Mouse (Mus musculus) naive thymus-derived CD4-positive, alpha-beta T cell, adult 5 months (primary cell): ENCODE measurements around the gene Fosb. TPM values are rescaled to one million over a fixed set of nuclear protein-coding genes. Genes with fewer than 3 reads are reported as not detected.

Experiments used
- polyA plus RNA-seq: library from polyadenylated mRNA; unstranded; fragments of 100-300 nt; shearing (Covaris generic); gene quantifications from one replicate; pipeline ENCODE4 v1.2.1, GENCODE M21; 2017

Gene Fosb
- 7.9 TPM for polyA plus RNA-seq

DNA sequence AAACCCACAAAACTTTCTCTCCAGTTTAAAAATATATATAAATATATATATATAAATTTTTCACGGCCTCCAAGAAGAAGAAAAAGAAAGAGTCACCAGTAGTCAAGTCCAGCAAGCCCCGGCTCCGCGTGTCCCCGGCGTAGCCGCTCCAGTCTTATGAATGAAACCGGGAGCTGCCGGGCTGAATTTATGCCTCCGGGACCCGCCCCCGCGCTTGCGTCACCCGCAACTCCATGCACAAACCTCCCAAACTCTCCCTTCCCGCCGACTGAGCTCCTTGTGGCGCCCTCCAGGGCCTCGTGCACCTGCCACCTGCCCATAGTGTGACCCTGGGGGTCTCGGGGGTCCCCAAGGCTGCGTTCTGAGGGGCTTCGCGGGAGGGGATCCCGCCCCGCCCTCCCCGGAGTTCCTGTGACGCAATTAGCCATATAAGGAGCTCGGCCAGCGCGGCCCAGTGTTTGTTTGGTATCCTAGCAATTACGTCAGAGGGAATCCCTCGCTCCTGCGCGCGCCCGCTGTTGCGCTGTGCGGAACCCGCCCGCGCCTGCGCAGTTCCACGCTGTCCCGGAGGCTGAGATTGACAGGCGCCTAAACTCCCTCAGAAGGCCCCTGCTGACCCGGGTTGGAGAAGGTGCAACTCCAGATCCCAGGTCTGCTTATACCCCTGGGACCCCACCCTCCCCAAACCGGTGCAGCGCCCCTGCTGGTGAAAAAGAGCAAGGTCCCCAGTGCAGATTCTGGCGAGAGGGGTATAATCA, at the start of gene Fosb:
Gene Fosb (minus strand): TSS at position 168 of the 758 bp plus-strand sequence.

DNA sequence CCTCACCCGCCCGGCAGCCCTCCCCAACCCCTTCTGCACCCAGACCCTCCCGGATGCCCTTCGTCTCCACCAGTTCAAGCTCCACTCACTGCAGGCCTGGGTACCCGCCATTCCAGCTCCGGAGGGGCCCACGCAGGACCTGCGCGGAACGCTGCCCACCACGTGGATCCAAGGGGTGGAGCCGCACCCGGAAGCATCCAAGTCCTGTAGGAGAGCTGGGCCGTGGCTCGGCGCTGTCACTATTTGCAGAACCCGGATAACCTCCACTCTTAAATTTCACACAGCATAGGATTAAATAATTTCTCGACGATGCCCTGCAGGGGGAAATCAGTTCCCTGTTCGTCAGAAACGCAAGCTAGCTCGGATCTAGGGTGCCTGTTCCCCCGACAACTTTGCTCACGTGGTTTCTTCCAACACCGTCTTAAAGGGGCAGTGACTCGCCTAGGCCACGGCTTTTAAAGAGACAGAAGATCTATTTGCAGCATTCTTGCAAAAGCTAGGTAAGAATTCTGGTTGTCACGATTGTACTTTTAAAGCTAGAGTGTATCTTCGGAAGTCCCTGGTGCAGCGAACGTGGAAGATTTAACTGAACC, 49.5 kb upstream of the Fosb start, which contains the start of the genes Cd3eap and Ppp1r13l:
Gene Cd3eap (minus strand): TSS at position 185 of the 593 bp plus-strand sequence.
Gene Ppp1r13l (plus strand): TSS at position 451 of the 593 bp plus-strand sequence.

GRCm38 (mm10) chr7:19344237-19344847, 34.5 kb upstream of the Fosb start, which contains the start of gene Ercc1:
Gene Ercc1 (plus strand): TSS chr7:19344778.

DNA sequence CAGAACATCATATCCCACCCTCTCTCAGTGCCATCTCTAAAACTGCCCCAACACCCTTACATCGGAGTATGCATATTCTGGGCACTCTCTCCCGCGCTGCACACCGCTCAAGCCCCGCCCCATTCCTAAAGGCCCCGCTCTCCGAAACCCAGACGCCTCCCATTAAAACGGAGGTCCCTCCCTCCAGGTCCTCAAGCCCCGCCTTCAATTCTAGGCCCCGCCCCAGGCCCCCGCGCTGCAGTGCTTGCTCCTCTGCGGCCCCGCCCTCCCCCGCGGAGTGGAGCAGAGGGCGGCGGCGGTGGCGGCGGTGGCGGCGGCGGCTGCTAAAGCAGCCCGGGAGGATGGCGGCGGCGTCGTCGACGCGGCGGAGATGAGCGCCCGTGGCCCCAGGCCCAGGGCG, 27.5 kb downstream of the Fosb start, which contains the start of gene Rtn2:
Gene Rtn2 (plus strand): TSS at position 240 of the 400 bp plus-strand sequence.

GRCm38 (mm10) chr7:19279581-19280114, 30.2 kb downstream of the Fosb start, which contains the start of gene Ppm1n:
Gene Ppm1n (minus strand): TSS chr7:19280064.

DNA sequence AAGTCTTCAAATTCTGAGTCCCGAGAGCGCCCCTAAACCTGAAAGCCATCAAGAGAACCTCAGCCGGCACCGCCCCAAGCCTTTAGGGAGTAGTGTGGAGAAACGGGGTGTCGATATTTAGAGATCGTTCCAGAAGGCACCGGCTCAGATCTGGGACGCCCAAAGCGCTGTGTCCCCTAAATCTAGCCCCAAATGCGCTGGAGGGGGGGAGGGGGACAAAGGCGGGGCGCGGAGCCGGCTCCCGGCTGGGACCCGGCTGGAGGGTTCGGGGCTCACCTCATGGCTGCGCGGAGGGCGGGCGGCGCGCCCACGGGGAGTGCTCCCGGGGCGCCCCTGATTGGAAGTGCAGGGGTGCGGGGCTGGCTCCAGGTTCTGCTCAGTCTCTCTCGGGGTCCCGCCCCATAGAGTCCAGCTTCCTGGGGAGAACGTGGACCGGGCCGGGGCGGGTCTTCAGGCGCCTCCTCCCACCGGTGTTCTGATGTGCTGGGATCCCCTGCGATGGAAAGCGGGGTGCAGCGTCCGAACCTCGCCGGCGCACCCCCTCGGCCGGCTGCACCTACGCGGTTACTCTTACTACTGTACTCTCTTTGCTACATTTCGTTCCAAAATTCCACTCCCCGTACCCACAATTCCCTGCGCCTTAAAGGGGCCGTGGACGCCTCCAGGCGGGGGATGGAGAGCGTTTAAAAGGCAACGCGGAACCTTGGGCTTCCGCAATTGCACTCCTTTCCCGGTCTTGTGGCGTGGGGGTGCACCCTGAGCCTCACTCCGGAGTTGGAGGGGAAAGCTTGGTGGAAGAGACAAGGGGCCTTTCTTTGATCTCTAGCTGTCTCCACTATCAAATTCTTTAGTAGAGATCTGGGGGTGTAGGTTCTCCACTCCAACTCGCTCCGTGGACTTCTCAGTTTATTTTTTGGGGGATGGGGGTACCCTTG, 38.3 kb downstream of the Fosb start, which contains the start of gene Vasp:
Gene Vasp (minus strand): TSS at position 580 of the 935 bp plus-strand sequence.

Other genes starting within 250 kb of the Fosb start
- not detected for gene Dmwd, start 233.8 kb downstream of the Fosb start, polyA plus RNA-seq
- not detected for gene Dmpk, start 226.2 kb downstream of the Fosb start, polyA plus RNA-seq
- gene Six5, start 215.5 kb downstream of the Fosb start, polyA plus RNA-seq = not detected
- gene Gm4969, start 191.7 kb downstream of the Fosb start, polyA plus RNA-seq = not detected
- 11.7 TPM for gene Fbxo46, start 190.2 kb downstream of the Fosb start, polyA plus RNA-seq
- gene Qpctl, start 160.8 kb downstream of the Fosb start, polyA plus RNA-seq = 11.9 TPM
- 31.4 TPM for gene Snrpd2, start 160.3 kb downstream of the Fosb start, polyA plus RNA-seq
- gene Gipr, start 143.9 kb downstream of the Fosb start, polyA plus RNA-seq = not detected
- 14.0 TPM for gene Eml2, start 133.6 kb downstream of the Fosb start, polyA plus RNA-seq
- 0.16 TPM for gene Gpr4, start 97.5 kb downstream of the Fosb start, polyA plus RNA-seq
- gene Opa3, start 81.7 kb downstream of the Fosb start, polyA plus RNA-seq = 47.3 TPM
- gene Vasp, start 38.2 kb downstream of the Fosb start, polyA plus RNA-seq = 193 TPM
- gene Ppm1n, start 30.0 kb downstream of the Fosb start, polyA plus RNA-seq = not detected
- not detected for gene Rtn2, start 27.4 kb downstream of the Fosb start, polyA plus RNA-seq
- gene Ercc1, start 34.7 kb upstream of the Fosb start, polyA plus RNA-seq = 67.3 TPM
- 9.8 TPM for gene Cd3eap, start 49.4 kb upstream of the Fosb start, polyA plus RNA-seq
- 0.25 TPM for gene Ppp1r13l, start 49.7 kb upstream of the Fosb start, polyA plus RNA-seq
- 9.8 TPM for gene Ercc2, start 72.0 kb upstream of the Fosb start, polyA plus RNA-seq
- gene Klc3, start 94.1 kb upstream of the Fosb start, polyA plus RNA-seq = 11.8 TPM
- gene Ckm, start 94.7 kb upstream of the Fosb start, polyA plus RNA-seq = not detected
- gene Mark4, start 148.8 kb upstream of the Fosb start, polyA plus RNA-seq = 8.7 TPM
- not detected for gene Exoc3l2, start 153.3 kb upstream of the Fosb start, polyA plus RNA-seq
- 3.8 TPM for gene Bloc1s3, start 198.3 kb upstream of the Fosb start, polyA plus RNA-seq
- gene Trappc6a, start 198.3 kb upstream of the Fosb start, polyA plus RNA-seq = 58.6 TPM
- gene Nkpd1, start 207.8 kb upstream of the Fosb start, polyA plus RNA-seq = not detected